Mouse (Mus musculus) brain, embryonic 18.5 days (tissue): ENCODE measurements around the gene Pcp4.
"Not testable (repeated sequence)": the region's sequence is repeated elsewhere in the genome, so short reads cannot be mapped to it uniquely, and the experiment has no call there.

Source experiments
- DNase-seq: peaks from one replicate; pipeline ENCODE4 v3.0.0-alpha.2; 2012; ENCODE audit warnings: low read depth, low spot score

Pcp4 gene

DNA sequence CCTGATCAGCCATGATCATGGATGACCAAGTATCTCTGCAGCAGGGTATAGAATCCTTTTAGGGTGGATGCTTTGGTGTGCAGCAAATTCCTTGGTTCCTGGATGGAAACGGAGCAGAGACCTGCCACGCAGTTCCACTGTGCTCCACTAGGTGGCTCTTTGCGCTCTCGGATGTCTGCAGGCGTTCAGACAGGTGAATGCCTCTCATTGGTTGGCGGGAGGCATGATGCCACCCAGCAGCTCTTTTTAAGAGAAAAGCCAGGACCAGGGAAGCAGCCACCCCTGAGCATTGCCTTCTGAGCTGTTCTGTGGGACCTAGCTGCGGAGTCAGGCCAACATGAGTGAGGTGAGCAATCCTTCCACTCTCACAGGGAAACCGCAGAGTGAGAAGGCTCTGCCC, at the start of gene Pcp4:
Gene Pcp4 (plus strand): TSS at position 162 of the 400 bp plus-strand sequence.
- peak; percentile 69 for DNase-seq

DNA sequence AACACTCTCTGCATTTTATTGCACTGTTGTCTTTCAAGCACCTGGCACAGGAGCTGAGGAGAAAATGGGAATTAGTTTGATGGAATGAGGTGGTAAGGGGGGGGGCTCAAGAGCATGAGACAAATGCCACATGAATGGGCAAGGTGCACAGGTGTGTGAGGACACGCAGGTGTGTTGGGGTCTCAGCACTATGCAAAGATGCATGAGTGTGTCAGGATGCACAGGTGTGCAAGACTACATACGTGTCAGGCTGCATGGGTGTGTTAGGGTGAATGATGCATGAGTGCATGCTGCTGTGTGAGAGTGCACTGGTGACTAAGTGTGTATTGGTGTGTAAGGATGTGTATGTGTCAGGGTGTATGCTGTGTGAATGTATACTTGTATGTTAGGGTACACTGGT, 42.4 kb upstream of the Pcp4 start:
- DNase-seq = no peak

DNA sequence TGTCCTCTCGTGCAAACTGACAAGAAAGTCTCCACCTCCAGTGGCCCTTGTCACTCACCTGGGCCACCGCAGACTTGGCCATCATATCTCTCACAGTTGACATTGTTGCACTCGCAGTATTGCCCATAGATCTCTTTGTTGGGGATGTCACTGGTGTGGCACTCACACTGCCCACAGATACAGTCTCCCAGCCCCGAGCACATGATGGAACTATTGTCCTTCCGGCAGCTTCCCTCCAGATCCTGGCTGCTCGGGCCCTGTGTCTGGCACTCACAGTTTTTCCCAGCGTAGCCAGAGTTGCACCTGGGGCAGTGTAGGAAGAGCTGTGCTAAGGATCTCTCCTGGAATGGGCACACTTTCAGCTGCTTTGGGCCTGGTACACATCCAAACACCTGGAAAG, 40.7 kb upstream of the Pcp4 start:
- DNase-seq = no peak

DNA sequence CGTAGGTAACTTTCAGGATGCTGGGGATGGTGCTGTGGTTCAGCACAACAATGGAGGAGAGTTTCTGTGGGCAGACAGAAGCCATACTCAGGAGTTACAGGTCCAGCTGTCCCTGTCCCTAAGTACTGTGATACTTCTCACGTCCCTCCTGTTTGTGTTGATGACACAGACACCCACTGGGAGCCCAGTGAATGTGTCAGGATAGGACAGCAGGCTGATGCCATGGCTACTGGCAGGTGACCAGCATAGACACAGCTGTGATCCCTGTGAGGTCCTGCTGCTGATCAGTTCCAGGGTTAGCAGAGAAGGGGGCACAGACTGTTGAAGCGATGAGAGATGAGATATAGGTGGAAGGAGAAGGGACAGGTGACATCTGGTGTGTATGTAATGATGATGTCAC, 38.4 kb upstream of the Pcp4 start:
- DNase-seq = no peak

DNA sequence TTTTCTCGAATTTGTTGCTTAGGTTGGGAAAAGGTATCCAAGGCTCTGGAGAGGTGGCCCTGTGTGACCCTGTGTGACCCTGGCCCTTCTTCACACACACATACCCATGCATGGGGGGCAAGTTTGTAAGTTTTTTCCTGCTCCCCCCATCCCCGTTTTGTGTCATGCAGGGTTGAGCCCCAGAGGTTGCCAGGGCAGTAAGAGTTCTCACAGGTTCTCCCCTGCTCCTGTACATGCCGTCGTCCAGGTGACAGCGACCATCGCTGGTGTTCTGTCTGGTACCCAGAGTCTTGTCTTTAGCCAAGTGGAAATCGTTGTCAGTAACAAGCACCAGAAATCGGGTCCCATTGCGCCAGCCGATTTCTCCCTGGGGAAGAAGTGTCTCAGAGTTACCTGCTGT, 34.1 kb upstream of the Pcp4 start:
- no peak for DNase-seq

DNA sequence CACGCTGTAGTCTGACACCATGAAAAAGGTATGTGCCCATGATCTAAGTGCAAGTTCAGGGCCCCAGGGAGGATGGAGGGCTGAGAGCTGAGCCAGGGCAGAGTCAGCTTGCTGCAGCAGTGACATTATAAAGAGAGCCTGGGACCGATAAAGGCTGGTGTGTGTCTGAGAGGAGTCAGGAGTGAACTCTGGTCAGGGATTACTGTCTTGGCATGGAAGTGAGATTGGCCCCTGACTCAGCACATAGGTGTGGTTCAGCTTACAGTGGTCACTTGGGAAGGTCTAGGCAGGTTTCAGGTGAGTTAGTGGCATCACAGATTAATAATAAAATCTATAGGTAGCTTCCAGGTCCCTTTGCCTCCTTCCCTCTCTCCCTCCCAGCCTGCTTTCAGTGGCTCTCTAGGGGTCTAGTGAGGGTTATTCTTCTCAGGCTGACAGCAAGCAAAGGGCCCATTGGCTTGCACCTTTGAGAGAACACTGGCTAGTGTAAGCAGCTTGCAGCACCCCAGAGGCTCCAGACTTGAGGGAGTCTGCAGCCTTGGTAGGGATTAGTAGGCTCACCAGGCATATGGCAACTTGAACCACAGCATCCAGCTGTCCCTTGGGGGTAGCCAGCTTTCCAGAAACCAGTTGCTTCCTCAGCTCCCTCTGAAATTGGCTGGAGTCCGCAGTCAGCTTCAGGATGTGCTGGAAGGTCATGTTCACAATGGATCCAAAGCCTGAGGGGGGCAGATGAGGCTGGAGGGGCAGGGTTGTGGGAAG, 33.2 kb upstream of the Pcp4 start:
- DNase-seq = no peak

DNA sequence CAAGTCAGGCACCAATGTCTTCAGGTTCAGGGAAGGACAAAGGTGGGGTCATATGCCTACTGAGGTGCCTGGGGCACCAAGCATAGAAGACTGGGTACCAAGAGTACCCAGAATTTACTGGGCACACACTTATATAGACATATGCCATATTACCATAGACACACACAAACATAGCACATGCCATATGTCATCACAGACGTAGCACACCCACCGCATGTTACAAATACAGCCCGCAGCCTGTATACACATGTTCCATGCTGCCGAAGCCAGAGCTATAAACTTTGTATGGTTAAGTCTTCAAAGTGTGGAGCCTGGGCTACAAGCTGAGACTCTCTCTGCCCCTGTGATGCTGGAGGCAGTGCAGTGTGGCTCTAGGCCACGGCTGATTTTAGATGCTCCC, 28.5 kb upstream of the Pcp4 start:
- DNase-seq = peak; percentile 12

DNA sequence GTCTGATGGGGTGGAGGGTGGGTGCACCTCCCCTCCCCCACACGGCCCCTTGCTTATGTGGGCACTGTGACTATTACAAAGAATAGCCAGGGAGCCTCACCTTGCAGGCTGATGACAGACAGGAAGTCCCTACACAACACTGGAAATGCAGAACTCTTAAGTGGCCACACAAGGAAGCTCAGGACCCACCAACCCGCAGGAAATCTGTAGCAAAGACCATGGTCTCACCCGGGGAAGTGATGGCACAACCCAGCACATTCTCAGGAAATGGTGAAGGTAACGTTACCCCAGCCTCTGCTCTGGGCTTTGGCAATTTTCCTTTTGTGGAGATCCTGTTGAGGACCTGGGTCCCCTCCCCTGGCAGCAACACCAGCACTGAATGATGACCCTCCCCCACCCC, 27.7 kb upstream of the Pcp4 start:
- DNase-seq = no peak

DNA sequence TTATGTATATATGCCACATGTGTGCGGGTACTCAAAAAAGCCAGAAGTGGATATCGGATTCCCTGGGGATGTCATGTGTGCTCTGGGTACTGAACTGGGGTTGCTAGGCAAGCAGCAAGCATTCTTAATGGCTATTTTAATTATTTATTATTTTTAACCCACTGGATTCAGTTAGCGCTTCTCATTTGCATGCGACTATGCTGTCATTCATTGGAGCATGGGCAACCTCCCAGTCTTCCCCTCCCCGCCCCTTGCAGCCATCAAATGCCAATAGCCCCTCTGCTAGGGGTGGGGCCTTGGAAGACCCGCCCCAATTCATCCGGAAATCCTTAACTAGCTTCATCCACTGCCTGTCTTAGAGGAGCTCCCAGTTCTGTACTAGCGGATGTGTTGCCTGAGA, 26.5 kb upstream of the Pcp4 start:
- no peak for DNase-seq

DNA sequence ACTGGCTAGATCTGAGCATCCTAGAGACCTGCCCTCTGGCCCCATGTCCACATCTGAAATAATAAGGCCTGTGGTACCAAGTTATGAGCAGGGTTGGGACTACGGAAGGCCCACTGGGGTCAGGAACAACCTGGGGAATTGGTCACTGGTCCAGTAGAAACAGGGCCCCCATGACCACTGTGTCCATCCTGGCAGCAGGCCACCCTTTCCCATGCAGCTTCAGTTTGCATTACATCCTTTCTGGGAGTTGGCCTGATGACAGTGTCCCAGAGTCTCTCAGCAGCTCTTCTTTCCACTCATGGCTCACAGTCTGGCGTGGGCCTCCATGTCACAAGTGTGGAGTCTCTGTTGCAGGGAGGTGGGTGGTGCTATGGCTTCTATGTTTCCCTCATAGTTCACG, 25.6 kb upstream of the Pcp4 start:
- DNase-seq = no peak

DNA sequence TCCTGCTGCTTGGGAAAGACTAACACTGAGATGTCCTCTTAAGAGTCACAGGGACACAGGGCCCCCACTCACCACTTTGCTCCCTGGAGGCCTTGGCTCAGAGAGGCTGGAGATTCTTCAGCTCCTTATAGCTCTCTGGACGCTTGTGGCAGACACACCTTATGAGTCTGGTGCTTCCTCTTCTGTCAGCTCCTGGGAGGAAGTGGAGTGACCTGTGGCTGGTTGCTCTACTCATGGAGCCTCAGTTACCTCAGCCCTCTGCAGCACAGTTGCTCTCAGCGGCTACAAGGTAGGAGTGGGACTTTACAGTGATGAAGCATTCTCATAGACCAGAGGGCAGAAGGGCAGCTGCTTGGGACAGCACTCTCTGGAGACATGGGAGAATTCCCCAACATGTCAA, 23.9 kb upstream of the Pcp4 start, which contains the start of gene Itgb2l:
Gene Itgb2l (minus strand): TSS at position 152 of the 400 bp plus-strand sequence.
- no peak for DNase-seq

DNA sequence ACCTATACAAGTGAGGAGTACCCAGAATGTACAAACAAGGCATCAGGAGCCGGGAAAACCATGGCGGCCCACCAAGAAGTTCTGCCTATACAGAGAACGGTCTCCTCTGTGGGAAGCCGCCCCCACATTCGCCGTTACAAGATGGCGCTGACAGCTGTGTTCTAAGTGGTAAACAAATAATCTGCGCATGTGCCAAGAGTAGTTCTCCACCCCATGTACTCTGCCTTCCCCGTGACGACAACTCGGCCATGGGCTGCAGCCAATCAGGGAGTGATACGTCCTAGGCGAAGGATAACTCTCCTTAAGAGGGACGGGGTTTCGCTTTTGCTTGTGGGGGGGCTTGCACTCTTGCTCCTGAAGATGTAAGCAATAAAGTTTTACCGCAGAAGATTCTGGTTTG, 16.5 kb upstream of the Pcp4 start:
- not testable (repeated sequence) for DNase-seq

DNA sequence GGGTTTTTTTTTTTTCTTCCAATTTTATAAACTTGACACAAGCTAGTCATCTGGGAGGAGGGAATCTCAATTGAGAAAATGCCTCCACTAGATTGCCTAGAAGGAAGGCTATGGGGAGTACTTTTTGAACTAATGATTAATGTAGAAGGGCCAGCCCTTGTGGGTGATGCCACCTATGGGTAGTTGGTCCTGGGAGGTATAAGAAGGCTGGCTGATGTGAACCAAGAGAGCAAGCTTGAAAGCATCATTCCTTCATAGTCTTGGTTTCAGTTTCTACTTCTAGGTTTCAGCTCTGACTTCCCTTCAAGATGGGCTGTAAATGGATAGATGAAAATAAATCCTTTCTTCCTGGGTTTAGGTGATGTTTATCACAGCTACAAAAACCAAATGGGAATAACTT, 13.3 kb upstream of the Pcp4 start:
- DNase-seq = no peak

DNA sequence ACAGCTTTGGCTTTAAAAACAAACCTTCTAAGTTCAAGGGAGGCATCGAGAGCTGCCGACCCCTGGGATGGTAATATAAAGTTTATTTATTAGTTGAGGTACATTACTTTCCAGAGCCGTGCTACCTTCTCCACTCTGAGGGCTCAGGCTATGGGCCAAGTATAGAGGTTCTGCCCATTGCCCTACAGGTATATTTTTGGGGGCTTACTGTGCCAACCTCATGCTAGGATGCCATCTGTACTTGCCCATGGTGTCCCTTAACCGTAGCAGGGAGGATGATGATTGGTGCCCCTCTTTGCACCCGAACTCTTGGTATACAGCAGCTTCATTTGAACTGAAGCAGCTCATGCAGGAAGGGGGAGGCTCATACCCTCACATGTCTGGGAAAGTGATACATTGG, 9.8 kb upstream of the Pcp4 start:
- DNase-seq = no peak

DNA sequence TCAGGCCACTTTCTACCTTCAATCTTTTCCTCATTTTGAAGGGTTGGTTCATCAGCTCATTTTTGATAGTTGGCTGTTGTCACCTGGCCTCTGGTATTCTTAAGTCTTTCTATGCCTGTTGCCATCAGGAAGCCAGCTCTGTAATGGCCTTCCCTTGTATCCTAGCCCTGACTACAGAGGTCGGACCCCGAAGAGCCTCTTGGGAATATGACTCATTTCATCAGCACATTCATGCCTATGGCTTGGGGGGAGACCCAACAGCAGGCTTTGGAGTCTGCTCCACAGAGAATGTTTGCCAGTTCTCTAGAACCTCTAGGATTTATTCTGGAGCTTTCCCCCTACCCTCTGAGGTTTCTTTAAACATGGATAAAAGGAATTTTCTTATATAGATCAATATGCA, 8.1 kb upstream of the Pcp4 start:
- no peak for DNase-seq

DNA sequence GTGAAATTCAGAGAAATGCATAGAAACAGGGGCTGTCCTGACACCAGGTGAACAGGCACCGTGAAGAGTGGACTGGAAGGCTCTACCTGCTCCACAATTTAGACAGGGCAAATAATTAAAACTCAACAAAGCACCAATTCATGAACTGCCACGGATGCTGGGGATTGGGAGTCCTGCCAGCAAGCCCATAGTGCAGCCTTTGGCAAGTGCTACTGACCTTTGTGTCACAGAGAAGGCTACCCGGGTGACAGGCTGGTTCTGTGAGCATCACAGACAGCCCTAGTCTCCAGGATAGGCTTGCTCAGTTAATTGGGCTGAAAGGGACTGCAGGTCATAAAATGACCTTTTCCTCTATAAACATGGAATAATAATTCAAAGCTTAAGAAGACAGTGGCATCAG, 6.6 kb upstream of the Pcp4 start:
- no peak for DNase-seq

DNA sequence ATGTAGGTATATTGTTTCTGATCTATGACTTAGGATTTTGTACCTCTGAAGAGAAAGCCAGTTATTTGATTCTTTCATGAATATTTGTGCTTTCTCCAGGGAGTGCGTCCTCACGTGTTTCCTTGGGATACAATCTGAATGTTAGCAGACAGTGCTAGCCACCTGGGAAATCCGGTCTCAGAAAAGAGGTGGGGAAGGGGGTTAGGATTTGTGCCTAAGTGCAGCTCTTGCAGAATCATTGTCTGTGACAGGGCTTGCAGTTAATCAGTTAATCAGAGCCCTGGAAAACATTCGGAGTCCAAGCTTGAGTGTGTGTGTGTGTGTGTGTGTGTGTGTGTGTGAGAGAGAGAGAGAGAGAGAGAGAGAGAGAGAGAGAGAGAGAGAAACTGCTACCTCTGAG, 605 bp downstream of the Pcp4 start:
- no peak for DNase-seq

DNA sequence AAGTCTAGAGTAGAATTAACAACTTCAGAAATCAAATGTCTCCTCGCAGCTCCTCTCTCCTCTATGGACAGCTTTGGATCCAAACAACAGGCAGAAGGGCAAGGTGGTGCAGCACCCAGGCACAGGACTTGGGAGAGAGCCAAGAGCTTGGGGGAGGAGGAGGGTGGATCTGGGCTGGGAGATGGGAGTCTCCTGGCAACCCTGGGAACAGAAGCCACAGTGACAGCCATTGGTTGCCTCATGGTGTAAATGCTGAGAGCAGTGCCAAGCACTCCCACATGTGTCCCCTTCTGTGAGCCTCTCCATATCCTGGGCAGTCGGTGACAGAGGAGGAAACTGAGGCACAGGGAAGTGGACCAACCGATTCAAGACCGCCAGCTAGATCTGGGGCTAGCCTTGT, 1.3 kb downstream of the Pcp4 start:
- peak; percentile 54 for DNase-seq

DNA sequence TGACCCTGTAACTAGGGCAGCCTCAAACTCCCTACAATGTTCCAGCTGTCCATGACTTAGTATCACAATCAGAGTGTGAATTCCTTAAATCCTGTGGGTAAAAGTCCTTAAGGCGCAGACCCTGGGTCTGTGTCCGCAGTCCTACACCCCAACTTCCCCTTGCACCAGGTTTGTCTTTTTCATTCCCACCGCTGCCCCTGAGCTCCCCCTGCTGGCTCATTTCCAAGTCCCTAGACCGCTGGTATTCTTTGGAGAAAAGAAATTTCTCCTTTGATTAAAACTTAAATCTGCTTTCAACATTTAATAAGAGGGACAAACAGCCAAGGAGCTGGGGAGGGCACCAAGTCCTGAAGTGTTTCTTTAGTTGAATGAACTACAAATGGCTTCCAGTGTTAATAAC, 2.2 kb downstream of the Pcp4 start:
- no peak for DNase-seq

DNA sequence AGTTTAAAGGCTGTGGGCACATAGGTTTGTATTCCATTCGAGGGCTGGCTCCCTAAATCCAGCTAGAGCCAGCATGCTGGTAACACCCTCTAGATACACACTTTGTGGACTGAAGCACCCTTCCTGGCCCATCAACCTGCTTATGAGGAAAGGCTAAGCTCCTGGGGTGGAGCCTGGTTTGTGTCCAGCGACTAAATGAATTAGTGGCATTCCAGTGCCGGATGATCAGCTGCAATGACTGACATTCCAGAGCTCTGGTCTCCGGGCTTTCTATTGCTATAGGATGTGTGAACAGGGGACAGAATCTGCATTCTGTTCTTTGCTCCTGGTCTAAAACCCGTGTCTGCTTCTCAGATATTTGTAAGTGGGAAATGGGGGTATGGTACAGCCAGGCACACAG, 5.0 kb downstream of the Pcp4 start:
- DNase-seq = no peak

DNA sequence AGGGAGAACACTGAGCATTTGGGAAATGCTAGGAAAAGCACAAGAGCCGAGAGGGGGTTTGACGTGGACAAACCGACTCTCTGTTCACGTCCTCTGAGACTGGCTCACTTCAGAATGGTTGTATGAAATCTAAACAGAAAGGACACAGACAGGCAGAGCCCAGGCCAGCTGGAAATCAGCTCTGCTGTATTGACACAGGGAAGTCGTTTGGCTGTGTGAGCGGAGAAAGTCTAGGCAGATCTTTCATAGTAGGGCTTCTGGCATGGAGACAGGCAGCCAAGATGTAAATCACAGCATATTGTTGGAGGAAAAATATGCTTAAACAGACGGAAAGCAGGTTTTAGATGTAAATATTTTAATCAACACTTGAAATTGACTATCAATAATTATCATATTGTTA, 5.4 kb downstream of the Pcp4 start:
- peak; percentile 30 for DNase-seq

DNA sequence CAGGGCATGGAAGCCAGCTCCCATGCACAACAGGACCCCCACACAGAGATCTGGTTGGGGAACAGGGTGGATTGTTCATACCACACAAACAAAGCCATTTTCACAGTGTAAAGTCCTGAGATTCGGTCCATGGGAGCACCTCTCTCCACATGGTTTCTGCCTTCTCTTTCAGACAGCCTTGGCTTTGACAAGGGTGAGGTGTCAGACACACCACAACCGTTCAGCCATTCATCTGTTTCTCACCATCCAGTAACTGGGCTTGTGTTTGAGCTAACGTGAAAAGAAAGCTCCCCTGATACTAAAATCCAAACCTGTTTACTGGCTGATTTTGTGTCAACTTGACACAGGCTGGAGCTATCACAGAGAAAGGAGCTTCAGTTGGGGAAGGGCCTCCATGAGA, 6.8 kb downstream of the Pcp4 start:
- DNase-seq = no peak

DNA sequence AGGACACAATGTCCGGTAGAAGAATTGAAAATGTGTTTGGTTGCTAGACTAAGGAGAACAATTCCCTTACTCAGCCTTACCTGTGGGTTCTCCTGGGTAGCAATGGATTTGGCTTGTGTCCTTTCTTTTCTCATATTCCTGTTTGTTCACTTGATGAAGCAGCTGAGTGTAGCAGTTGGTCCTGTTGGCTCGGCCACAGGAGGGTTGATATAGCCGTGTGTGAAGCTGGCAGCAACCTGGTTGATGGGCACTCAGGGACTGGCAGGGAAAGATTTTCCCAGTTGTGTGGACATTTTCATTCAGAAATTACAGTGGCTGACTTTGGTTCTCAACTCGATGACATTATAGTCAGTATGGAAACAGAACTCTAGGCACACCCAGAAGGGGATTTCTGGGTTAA, 14.4 kb downstream of the Pcp4 start:
- no peak for DNase-seq
